Mouse (Mus musculus) liver, embryonic 14.5 days (tissue): ENCODE measurements at regions not wholly inside any gene's neighbourhood (a gene's known extent, or its start where the extent isn't known, plus 50 kb on each side); places are given as distances from the start of the nearest gene placed in this dataset.

Experiments used
- ATAC-seq: fragments of 200-750 bp; cut with Nextera tagmentation; 2 replicates; pipeline ENCODE4 v1.8.0; 2017; ENCODE audit warnings: moderate number of reproducible peaks, mild to moderate bottlenecking, moderate library complexity; ENCODE audit not compliant: insufficient read depth
- DNase-seq, 3 experiments: peaks; one replicate each; pipeline ENCODE4 v3.0.0-alpha.2; 2012 to 2013; ENCODE audit warnings: low read depth in 3 of 3, low spot score in 3 of 3
- H3K27ac ChIP-seq: fragments of 300-500 bp; sonication (generic); 2 replicates; pipeline ENCODE4 v1.5.1; 2014; ENCODE audit warnings: moderate library complexity, mild to moderate bottlenecking, control low read depth, inconsistent platforms
- H3K27me3 ChIP-seq: fragments of 300-500 bp; sonication (generic); 2 replicates; pipeline ENCODE4 v1.6.1; 2014; ENCODE audit warnings: mild to moderate bottlenecking, low read length, moderate library complexity; ENCODE audit not compliant: control insufficient read depth, insufficient read depth
- H3K36me3 ChIP-seq: fragments of 300-500 bp; sonication (generic); replicated peaks from 2 replicates; pipeline ENCODE4 v1.6.1; 2014; ENCODE audit warnings: low read depth; ENCODE audit not compliant: control insufficient read depth, insufficient read depth
- H3K4me1 ChIP-seq, 2 experiments: fragments of 200-500 bp in 1 of 2; fragments of 300-500 bp in 1 of 2; sonication (generic) in 1 of 2; replicated peaks; 2 replicates each; pipeline ENCODE4 v1.6.1; 2012 to 2014; ENCODE audit warnings: antibody characterized with exemption in 1 of 2, inconsistent platforms in 1 of 2, low read length in 1 of 2; ENCODE audit not compliant: control insufficient read depth in 2 of 2, insufficient read depth in 2 of 2
- H3K4me2 ChIP-seq: fragments of 300-500 bp; sonication (generic); 2 replicates; pipeline ENCODE4 v1.6.1; 2014; ENCODE audit warnings: low read depth, mild to moderate bottlenecking, control low read depth, moderate library complexity
- H3K4me3 ChIP-seq, 2 experiments: fragments of 200-500 bp in 1 of 2; fragments of 300-500 bp in 1 of 2; sonication (generic) in 1 of 2; 2 replicates each; pipeline ENCODE4 v1.5.1; 2012 to 2014; ENCODE audit warnings: low read depth in 2 of 2, low read length in 2 of 2, mild to moderate bottlenecking in 2 of 2, control low read depth in 1 of 2, inconsistent platforms in 1 of 2, moderate library complexity in 1 of 2; ENCODE audit not compliant: insufficient read depth in 1 of 2
- H3K9ac ChIP-seq: fragments of 300-500 bp; sonication (generic); replicated peaks from 2 replicates; pipeline ENCODE4 v1.6.1; 2014; ENCODE audit warnings: mild to moderate bottlenecking, control low read depth, moderate library complexity
- H3K9me3 ChIP-seq: fragments of 300-500 bp; sonication (generic); 2 replicates; pipeline ENCODE4 v1.6.1; 2016; ENCODE audit warnings: low read length, mixed read lengths; ENCODE audit not compliant: control insufficient read depth
- CTCF ChIP-seq: IDR thresholded peaks from 2 replicates; pipeline ENCODE4 v1.5.1; 2016; ENCODE audit warnings: antibody characterized with exemption, low read depth, control low read depth
- EP300 ChIP-seq: IDR thresholded peaks from 2 replicates; pipeline ENCODE4 v1.6.1; 2016; ENCODE audit warnings: antibody characterized with exemption, low read depth
- WGBS: fragments of 180-500 bp; shearing (Covaris S2); extraction: QIAGEN DNeasy Blood & Tissue Kit; methylation state at CpG from one replicate; pipeline ENCODE4 v1.1.7; 2014; ENCODE audit not compliant: insufficient replicate concordance; 5-methylcytosine and 5-hydroxymethylcytosine counted together

- Histone ChIP-seq H3K4me1 (no peaks in the 10 kb centered on the region), H3K4me3 (no peak overlapping the region), H3K36me3 (no peaks in the 10 kb centered on the region), H3K27ac (no peak overlapping the region), H3K27me3 (no peaks in the 10 kb centered on the region), H3K4me2 (no peak overlapping the region), H3K9me3 (no peaks in the 10 kb centered on the region), H3K9ac (no peak overlapping the region)
- 46% methylated on average over 3 of the region's 3 CpGs for whole genome bisulfite sequencing
- DNase-seq: no peak
- ATAC-seq: no peak
- TF ChIP-seq CTCF (no peak), EP300 (no peak)
These were observed 68.8 kb upstream of the Col8a1 start for GRCm38 (mm10) chr16:57823329-57823728.

GRCm38 (mm10) chr16:57845416-57845815 lies 90.9 kb upstream of the Col8a1 start:
- Histone ChIP-seq H3K9ac (no peak overlapping the region), H3K4me1 (no peaks in the 10 kb centered on the region), H3K36me3 (no peaks in the 10 kb centered on the region), H3K27me3 (no peaks in the 10 kb centered on the region), H3K4me3 (no peak overlapping the region), H3K9me3 (no peaks in the 10 kb centered on the region), H3K4me2 (no peak overlapping the region), H3K27ac (no peak overlapping the region)
- TF ChIP-seq EP300 (no peak), CTCF (no peak)
- DNase-seq: no peak
- no peak for ATAC-seq

DNA sequence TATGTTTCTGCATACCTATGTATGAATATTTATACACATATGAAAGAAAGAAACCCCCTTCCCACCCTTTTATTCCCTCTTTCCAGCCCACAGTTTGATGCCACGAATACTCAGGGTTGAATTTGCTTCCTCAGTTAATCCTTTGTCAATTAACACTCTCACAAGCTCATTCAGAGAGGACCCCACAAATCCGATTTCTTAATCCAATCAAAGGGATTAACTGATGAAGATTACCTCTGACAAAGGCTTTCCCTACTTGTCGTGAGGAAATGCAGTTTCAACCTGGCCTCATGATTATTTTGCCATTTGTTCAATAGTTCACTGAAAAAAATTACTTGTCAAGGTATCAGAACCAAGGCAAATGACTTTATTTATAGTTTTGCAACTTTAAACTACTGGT lies 91.8 kb upstream of the Col8a1 start:
- Histone ChIP-seq H3K4me1 (no peaks in the 10 kb centered on the region), H3K27ac (no peak overlapping the region), H3K4me2 (no peak overlapping the region), H3K27me3 (no peaks in the 10 kb centered on the region), H3K4me3 (no peak overlapping the region), H3K9me3 (no peaks in the 10 kb centered on the region), H3K36me3 (no peaks in the 10 kb centered on the region), H3K9ac (no peak overlapping the region)
- DNase-seq (no peak), ATAC-seq (no peak)
- 16% methylated on average over 3 of the region's 3 CpGs for WGBS
- TF ChIP-seq CTCF: no peak
- no peak for TF ChIP-seq EP300

DNA sequence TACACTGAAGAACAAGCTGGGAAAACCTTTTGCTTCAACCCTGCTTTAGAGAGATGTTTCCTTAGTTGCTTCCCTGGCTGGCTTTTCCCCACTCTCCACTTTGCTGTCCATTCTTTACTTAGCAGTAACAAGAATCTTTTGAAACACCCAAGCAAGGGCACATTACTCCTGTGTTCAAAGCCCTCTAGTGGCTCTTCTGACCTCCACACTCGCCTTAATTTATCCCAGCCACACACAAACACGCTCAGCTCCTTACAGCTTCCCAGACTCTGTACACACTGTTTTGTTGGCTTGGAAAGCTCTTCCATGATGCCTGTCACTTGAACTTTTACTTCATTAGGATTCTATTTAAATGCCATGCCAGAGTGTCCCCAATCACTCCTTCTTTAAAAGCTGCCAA lies 97.3 kb upstream of the Col8a1 start:
- H3K9me3 ChIP-seq: no peaks in the 10 kb centered on the region
- no peaks in the 10 kb centered on the region for H3K36me3 ChIP-seq
- no peaks in the 10 kb centered on the region for H3K4me1 ChIP-seq
- H3K27ac ChIP-seq: no peak overlapping the region
- H3K4me3 ChIP-seq: no peak overlapping the region
- no peak for ATAC-seq
- TF ChIP-seq CTCF: no peak
- TF ChIP-seq EP300: no peak
- no peaks in the 10 kb centered on the region for H3K27me3 ChIP-seq
- 59% methylated on average over 2 of the region's 2 CpGs for WGBS
- no peak overlapping the region for H3K9ac ChIP-seq
- DNase-seq: no peak
- H3K4me2 ChIP-seq: no peak overlapping the region

DNA sequence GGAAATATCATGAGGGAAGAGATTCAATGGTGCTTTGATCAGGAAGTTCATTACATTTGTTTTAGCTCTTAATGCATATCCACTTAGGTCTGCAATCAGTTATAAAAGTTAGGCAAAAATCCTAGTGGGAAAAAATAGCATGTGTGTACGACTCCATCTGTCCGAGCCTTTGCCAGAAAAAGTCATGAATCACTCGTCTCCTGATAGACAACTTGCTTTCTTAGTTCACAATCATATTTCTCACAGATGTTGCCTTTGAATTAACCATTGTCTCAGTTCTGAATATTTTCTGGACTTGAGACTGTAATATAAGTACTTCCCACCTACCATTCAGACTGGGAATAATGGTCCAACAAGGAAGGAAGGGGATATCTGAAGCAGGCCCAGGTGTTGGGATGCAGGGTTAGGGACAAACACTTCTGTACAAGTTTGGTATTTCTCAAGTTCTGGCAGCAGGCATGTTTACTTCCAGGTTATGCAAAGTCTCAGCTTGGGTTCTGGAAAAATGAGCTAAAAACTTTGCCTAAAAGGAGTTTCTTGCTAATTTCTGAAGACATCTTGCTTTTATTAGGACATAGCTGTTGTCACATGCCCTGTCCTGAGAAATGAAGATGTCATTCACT lies 98.4 kb upstream of the Col8a1 start:
- Histone ChIP-seq H3K9me3 (no peaks in the 10 kb centered on the region), H3K36me3 (no peaks in the 10 kb centered on the region), H3K27ac (no peak overlapping the region), H3K4me1 (peaks cover 0 to 3% of the 10 kb centered on the region in 2 experiments; a peak in 1 of 4 replicates), H3K27me3 (no peaks in the 10 kb centered on the region), H3K9ac (no peak overlapping the region), H3K4me2 (no peak overlapping the region), H3K4me3 (no peak overlapping the region)
- ATAC-seq (no peak), DNase-seq (no peak)
- 53% methylated on average over 3 of the region's 3 CpGs for WGBS
- TF ChIP-seq EP300: no peak
- no peak for TF ChIP-seq CTCF
